Mouse (Mus musculus): ENCODE data around the gene Dtl.

The Dtl gene

GRCm38 (mm10) chr1:191574871-191575457, 380 bp downstream of the Dtl start:
- no peak for DNase-seq

GRCm38 (mm10) chr1:191573906-191574639, 1.3 kb downstream of the Dtl start:
- no peak for DNase-seq

GRCm38 (mm10) chr1:191570415-191570814, 4.9 kb downstream of the Dtl start:
- no peak for DNase-seq

GRCm38 (mm10) chr1:191569625-191570024, 5.7 kb downstream of the Dtl start:
- DNase-seq, result no peak

GRCm38 (mm10) chr1:191567859-191568258, 7.5 kb downstream of the Dtl start:
- no peak for DNase-seq

- DNase-seq, result peak; percentile 38
Observed at GRCm38 (mm10) chr1:191562823-191563365, 12.4 kb downstream of the Dtl start.

GRCm38 (mm10) chr1:191559779-191560178, 15.6 kb downstream of the Dtl start:
- no peak for DNase-seq

GRCm38 (mm10) chr1:191557109-191557508, 18.2 kb downstream of the Dtl start:
- DNase-seq, result no peak

- DNase-seq, result no peak
Observed at GRCm38 (mm10) chr1:191550786-191551185, 24.6 kb downstream of the Dtl start.

GRCm38 (mm10) chr1:191543747-191544146, 31.6 kb downstream of the Dtl start:
- DNase-seq, result no peak

- no peak for DNase-seq
Observed at GRCm38 (mm10) chr1:191541619-191542018, 33.7 kb downstream of the Dtl start.

GRCm38 (mm10) chr1:191541014-191541413, 34.3 kb downstream of the Dtl start:
- no peak for DNase-seq

- no peak for DNase-seq
Observed at GRCm38 (mm10) chr1:191540300-191540699, 35.0 kb downstream of the Dtl start.

- no peak for DNase-seq
Observed at GRCm38 (mm10) chr1:191534896-191535295, 40.4 kb downstream of the Dtl start.

- DNase-seq, result no peak
Observed at GRCm38 (mm10) chr1:191531023-191531422, 44.3 kb downstream of the Dtl start.

- DNase-seq, result no peak
Observed at GRCm38 (mm10) chr1:191529406-191529805, 45.9 kb downstream of the Dtl start.

- DNase-seq, result no peak
Observed at GRCm38 (mm10) chr1:191527921-191528612, 47.3 kb downstream of the Dtl start.

- DNase-seq, result no peak
Observed at GRCm38 (mm10) chr1:191527089-191527488, 48.3 kb downstream of the Dtl start.

- DNase-seq, result no peak
Observed at GRCm38 (mm10) chr1:191521395-191521794, 53.9 kb downstream of the Dtl start.

GRCm38 (mm10) chr1:191520669-191521068, 54.7 kb downstream of the Dtl start:
- DNase-seq, result no peak

- DNase-seq, result no peak
Observed at GRCm38 (mm10) chr1:191520194-191520593, 55.1 kb downstream of the Dtl start.

GRCm38 (mm10) chr1:191519329-191520066, 55.8 kb downstream of the Dtl start:
- DNase-seq, result no peak

- DNase-seq, result no peak
Observed at GRCm38 (mm10) chr1:191518911-191519310, 56.4 kb downstream of the Dtl start.

All from cerebellum, adult 8-10 months (tissue).